Mouse (Mus musculus) heart, embryonic 11.5 days (tissue): ENCODE data around the gene Ccl5. TPM values are rescaled to one million over a fixed set of nuclear protein-coding genes. Genes with fewer than 3 reads are reported as not detected.
A peak's percentile ranks its signal among the peaks of the same experiment; 100 is the strongest.
"Not testable (repeated sequence)": the region's sequence is repeated elsewhere in the genome, so short reads cannot be mapped to it uniquely, and the experiment has no call there.

Experiments used
- ATAC-seq: fragments of 200-750 bp; cut with Nextera tagmentation; replicated peaks from 2 replicates; pipeline ENCODE4 v1.8.0; 2017; ENCODE audit warnings: moderate library complexity; ENCODE audit not compliant: insufficient number of reproducible peaks, low FRiP score, low TSS enrichment
- H3K27ac ChIP-seq: fragments of 300-500 bp; sonication (generic); 2 replicates; pipeline ENCODE4 v1.5.1; 2014; ENCODE audit warnings: mild to moderate bottlenecking, low read depth, low read length
- H3K27me3 ChIP-seq: fragments of 300-500 bp; sonication (generic); 2 replicates; pipeline ENCODE4 v1.6.1; 2014; ENCODE audit warnings: mild to moderate bottlenecking, low read length, mixed read lengths; ENCODE audit not compliant: control insufficient read depth, insufficient read depth
- H3K36me3 ChIP-seq: fragments of 300-500 bp; sonication (generic); 2 replicates; pipeline ENCODE4 v1.6.1; 2014; ENCODE audit warnings: mild to moderate bottlenecking, low read length, moderate library complexity, mixed read lengths; ENCODE audit not compliant: control insufficient read depth, insufficient read depth
- H3K4me1 ChIP-seq: fragments of 300-500 bp; sonication (generic); 2 replicates; pipeline ENCODE4 v1.6.1; 2014; ENCODE audit warnings: low read length; ENCODE audit not compliant: control insufficient read depth, insufficient read depth
- H3K4me2 ChIP-seq: fragments of 300-500 bp; sonication (generic); 2 replicates; pipeline ENCODE4 v1.6.1; 2014; ENCODE audit warnings: mild to moderate bottlenecking, moderate library complexity
- H3K4me3 ChIP-seq: fragments of 300-500 bp; sonication (generic); 2 replicates; pipeline ENCODE4 v1.5.1; 2014; ENCODE audit warnings: low read depth, low read length
- H3K9ac ChIP-seq: fragments of 300-500 bp; sonication (generic); 2 replicates; pipeline ENCODE4 v1.6.1; 2014; ENCODE audit warnings: mild to moderate bottlenecking, low read depth, low read length, moderate library complexity
- H3K9me3 ChIP-seq: fragments of 300-500 bp; sonication (generic); replicated peaks from 2 replicates; pipeline ENCODE4 v1.6.1; 2016; ENCODE audit warnings: low read length; ENCODE audit not compliant: control insufficient read depth
- WGBS: fragments of 180-500 bp; shearing (Covaris S2); extraction: QIAGEN DNeasy Blood & Tissue Kit; methylation state at CpG from one replicate; pipeline ENCODE4 v1.1.7; 2014; ENCODE audit not compliant: insufficient replicate concordance; 5-methylcytosine and 5-hydroxymethylcytosine counted together
- polyA plus RNA-seq: library from polyadenylated mRNA; unstranded; fragments of >200 nt; fragmentation: Nextera tagmentation; extraction: Ambion mirVana; gene quantifications from 2 replicates; pipeline ENCODE4 v1.2.1, GENCODE M21; 2014

Ccl5 gene
- polyA plus RNA-seq, 1 experiment from 2014 or later = not detected

- not testable (repeated sequence) for H3K9me3 ChIP-seq, H3K4me2 ChIP-seq, H3K4me3 ChIP-seq, H3K27ac ChIP-seq, H3K27me3 ChIP-seq, H3K9ac ChIP-seq, ATAC-seq, H3K36me3 ChIP-seq, H3K4me1 ChIP-seq
- 74% methylated on average over 6 of the region's 7 CpGs for WGBS
These were observed 20.7 kb upstream of the Ccl5 start for GRCm38 (mm10) chr11:83551037-83551436.

GRCm38 (mm10) chr11:83550186-83550632, 19.9 kb upstream of the Ccl5 start:
- no peaks in the 10 kb centered on the region for H3K27me3 ChIP-seq

GRCm38 (mm10) chr11:83544214-83544613, 13.9 kb upstream of the Ccl5 start:
- Histone ChIP-seq H3K4me2 (no peak overlapping the region), H3K36me3 (no peaks in the 10 kb centered on the region), H3K9ac (no peak overlapping the region), H3K27ac (no peak overlapping the region), H3K4me3 (no peak overlapping the region), H3K27me3 (no peaks in the 10 kb centered on the region), H3K4me1 (no peaks in the 10 kb centered on the region), H3K9me3 (no peaks in the 10 kb centered on the region)
- 64% methylated on average over 3 of the region's 3 CpGs for WGBS
- ATAC-seq = no peak

More at GRCm38 (mm10) chr11:83550186-83550632, 19.9 kb upstream of the Ccl5 start:
- no peaks in the 10 kb centered on the region for H3K4me1 ChIP-seq
- 73% methylated on average over 5 of the region's 5 CpGs for WGBS
- H3K9me3 ChIP-seq = no peaks in the 10 kb centered on the region
- H3K4me3 ChIP-seq = no peak overlapping the region
- no peak overlapping the region for H3K4me2 ChIP-seq
- H3K27ac ChIP-seq = no peak overlapping the region
- ATAC-seq = no peak
- H3K9ac ChIP-seq = no peak overlapping the region
- H3K36me3 ChIP-seq = no peaks in the 10 kb centered on the region

- Histone ChIP-seq H3K27ac (no peak overlapping the region), H3K9ac (no peak overlapping the region), H3K27me3 (no peaks in the 10 kb centered on the region), H3K9me3 (no peaks in the 10 kb centered on the region), H3K36me3 (no peaks in the 10 kb centered on the region), H3K4me3 (no peak overlapping the region), H3K4me2 (no peak overlapping the region), H3K4me1 (no peaks in the 10 kb centered on the region)
- WGBS = 93% methylated on average over 3 of the region's 3 CpGs
- no peak for ATAC-seq
These were observed 11.1 kb upstream of the Ccl5 start for GRCm38 (mm10) chr11:83541415-83541814.

DNA sequence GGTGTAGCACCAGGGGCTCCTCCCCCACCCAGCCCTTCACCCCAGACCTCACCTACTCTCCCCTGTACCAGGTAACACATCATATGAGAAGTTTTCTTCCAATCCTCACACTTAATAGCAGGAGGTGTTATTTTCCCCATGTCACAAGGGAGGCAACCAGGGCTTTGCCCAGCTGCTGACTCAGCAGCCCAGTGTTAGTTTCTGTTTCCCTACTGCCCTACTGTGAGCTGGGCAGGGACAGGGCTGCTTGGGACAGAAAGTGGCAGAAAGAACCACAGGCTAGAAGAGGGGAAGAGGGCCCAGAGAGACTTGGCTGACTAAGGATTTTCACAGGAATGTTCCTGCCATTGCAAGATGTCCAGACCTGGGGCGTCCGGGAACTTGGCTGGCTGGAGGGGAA, 10.6 kb upstream of the Ccl5 start:
- Histone ChIP-seq H3K9me3 (no peaks in the 10 kb centered on the region), H3K36me3 (no peaks in the 10 kb centered on the region), H3K27me3 (no peaks in the 10 kb centered on the region), H3K4me3 (no peak overlapping the region), H3K9ac (no peak overlapping the region), H3K4me1 (no peaks in the 10 kb centered on the region), H3K4me2 (no peak overlapping the region), H3K27ac (no peak overlapping the region)
- WGBS = 78% methylated on average over 2 of the region's 2 CpGs
- no peak for ATAC-seq

DNA sequence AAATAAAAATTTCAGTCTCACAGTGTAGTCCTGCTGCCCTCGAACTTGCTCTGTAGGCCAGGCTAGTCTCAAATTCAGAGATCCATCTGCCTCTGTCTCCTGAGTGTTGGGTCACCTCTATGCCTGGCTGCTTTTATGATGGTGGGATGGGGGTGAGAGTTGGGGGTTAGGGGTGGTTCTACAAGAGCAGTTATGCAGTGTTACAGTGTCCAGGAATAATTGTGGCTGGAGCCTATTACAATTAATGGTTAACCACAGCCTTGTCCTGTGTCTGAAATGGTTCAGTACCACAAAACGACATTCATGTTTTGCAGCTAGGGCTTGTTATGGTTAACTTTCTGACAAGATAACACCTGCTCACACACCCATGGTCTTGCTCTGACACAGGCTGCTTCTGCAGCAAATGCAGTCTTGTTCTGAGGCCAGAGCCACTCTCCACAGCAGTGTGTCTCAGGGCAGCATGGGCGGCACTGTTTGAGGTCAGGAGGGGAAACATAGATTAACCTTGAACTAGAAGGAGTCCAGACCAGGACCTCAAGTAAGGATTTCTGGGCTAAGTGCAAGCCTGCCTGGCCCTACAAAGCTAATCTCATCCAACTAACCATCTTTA, 8.5 kb upstream of the Ccl5 start:
- H3K4me2 ChIP-seq = no peak overlapping the region
- no peaks in the 10 kb centered on the region for H3K9me3 ChIP-seq
- ATAC-seq = no peak
- no peak overlapping the region for H3K9ac ChIP-seq
- no peaks in the 10 kb centered on the region for H3K36me3 ChIP-seq
- WGBS = 63% methylated on average over 3 of the region's 3 CpGs
- peaks cover 6% of the 10 kb centered on the region for H3K4me1 ChIP-seq
- no peak overlapping the region for H3K4me3 ChIP-seq
- H3K27me3 ChIP-seq = no peaks in the 10 kb centered on the region
- H3K27ac ChIP-seq = no peak overlapping the region

GRCm38 (mm10) chr11:83536831-83537230, 6.5 kb upstream of the Ccl5 start:
- Histone ChIP-seq H3K4me2 (no peak overlapping the region), H3K4me3 (no peak overlapping the region), H3K36me3 (no peaks in the 10 kb centered on the region), H3K27me3 (no peaks in the 10 kb centered on the region), H3K27ac (no peak overlapping the region), H3K9ac (no peak overlapping the region), H3K4me1 (peaks cover 6% of the 10 kb centered on the region), H3K9me3 (no peaks in the 10 kb centered on the region)
- 67% methylated on average over 3 of the region's 3 CpGs for WGBS
- ATAC-seq = no peak

DNA sequence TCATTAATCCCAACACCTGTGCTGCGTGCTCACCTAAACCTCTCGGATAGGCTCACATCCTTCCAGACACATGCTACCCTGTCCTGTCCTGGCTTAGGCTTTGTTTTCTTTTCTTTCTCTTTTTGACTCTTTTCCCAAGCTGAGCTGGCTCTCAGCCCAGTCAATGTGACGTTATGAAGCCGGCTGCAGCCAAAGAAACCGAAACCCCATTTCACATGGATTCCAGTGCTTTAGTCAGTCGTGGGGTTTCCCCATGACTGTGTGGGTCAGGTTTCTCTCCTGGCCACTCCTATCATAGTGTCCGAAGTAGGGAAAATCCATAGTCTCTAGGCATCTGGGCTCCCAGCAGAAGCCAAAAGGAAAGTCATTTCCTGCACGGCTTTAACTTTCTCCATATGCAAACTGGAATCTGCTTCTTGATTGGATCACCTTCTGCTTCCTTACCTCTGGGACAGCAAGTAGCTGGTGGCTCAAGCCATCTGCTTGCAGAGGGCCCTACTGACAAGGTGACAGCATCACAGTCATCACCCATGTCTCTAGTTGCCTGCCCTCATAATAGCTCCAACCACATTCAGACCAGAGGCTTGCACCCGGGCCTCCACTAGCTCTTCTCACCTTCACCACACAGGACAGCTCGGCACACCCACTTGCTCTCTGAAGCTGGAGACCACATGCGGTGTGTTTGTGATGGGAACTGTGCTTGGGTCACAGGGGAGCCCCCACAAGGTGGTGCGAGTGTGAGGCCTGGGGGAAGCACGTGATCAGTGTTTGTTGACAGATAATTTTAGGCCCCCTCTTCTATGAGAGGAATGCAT, 4.5 kb upstream of the Ccl5 start:
- Histone ChIP-seq H3K36me3 (no peaks in the 10 kb centered on the region), H3K4me3 (no peak overlapping the region), H3K4me1 (peaks cover 6% of the 10 kb centered on the region), H3K9me3 (no peaks in the 10 kb centered on the region), H3K27me3 (no peaks in the 10 kb centered on the region), H3K9ac (no peak overlapping the region), H3K4me2 (peak overlapping the region; percentile 40), H3K27ac (0 out of 2 replicates have a peak overlapping the region, but pooled peaks have one; percentile 0)
- ATAC-seq = 0 out of 2 replicates have a peak, but pooled peaks have one; percentile 39
- WGBS = 41% methylated on average over 13 of the region's 13 CpGs
